25 mouse cellular contexts compared by ENCODE assay signal in genomic region chr2:147188871-147189545, GRCm38 (mm10). TPM values are rescaled to one million over a fixed set of nuclear protein-coding genes. Genes with fewer than 3 reads are reported as not detected.
DNase-seq lines count a peak whose midpoint lies in the region; ATAC-seq and TF ChIP-seq lines count a peak whose summit lies in the region.
"Had no signal": no experiment of that assay in that cellular context is flagged by ENCODE, and none has a peak within 500 bp of the region (broad histone marks: within the 10 kb centered on the region; RNA-seq: fewer than 3 reads in every experiment).

No protein-coding gene starts in this region.

- no peak overlapping the region for H3K9ac ChIP-seq in forebrain, postnatal 0 days
- H3K9ac ChIP-seq in forebrain, embryonic 13.5 days = no peak overlapping the region
- H3K9ac ChIP-seq in hindbrain, embryonic 16.5 days (ENCODE audit: low read depth, low read length) = no peak overlapping the region
- H3K9ac ChIP-seq in midbrain, embryonic 15.5 days = no peak overlapping the region
- no peak overlapping the region for H3K9ac ChIP-seq in liver, embryonic 11.5 days (ENCODE audit: low read depth, low read length)
- H3K9ac ChIP-seq: embryonic facial prominence, embryonic 13.5 days; hindbrain, embryonic 15.5 days; limb, embryonic 15.5 days; liver, postnatal 0 days had no signal

- ATAC-seq in forebrain, postnatal 0 days = no peak
- no peak for ATAC-seq in forebrain, embryonic 13.5 days
- no peak for ATAC-seq in hindbrain, embryonic 16.5 days
- no peak for ATAC-seq in midbrain, embryonic 15.5 days (replicated peaks)
- no peak for ATAC-seq in liver, embryonic 11.5 days (replicated peaks; ENCODE audit: low FRiP score)
- ATAC-seq: liver, postnatal 0 days had no signal

- no peak overlapping the region for H3K27ac ChIP-seq in forebrain, postnatal 0 days (ENCODE audit: low read depth, low read length)
- H3K27ac ChIP-seq in forebrain, embryonic 13.5 days = no peak overlapping the region
- 0 out of 2 replicates have a peak overlapping the region, but pooled peaks have one; percentile 37 for H3K27ac ChIP-seq in hindbrain, embryonic 16.5 days (ENCODE audit: low read depth, low read length)
- no peak overlapping the region for H3K27ac ChIP-seq in midbrain, embryonic 15.5 days
- H3K27ac ChIP-seq in liver, embryonic 11.5 days (ENCODE audit: low read depth, low read length) = no peak overlapping the region
- H3K27ac ChIP-seq: embryonic facial prominence, embryonic 13.5 days; gastrocnemius, adult 2 months; hindbrain, embryonic 15.5 days; limb, embryonic 15.5 days had no signal

- peaks cover 83% of the 10 kb centered on the region for H3K27me3 ChIP-seq in forebrain, postnatal 0 days (ENCODE audit: insufficient read depth, low read length)
- peaks cover 96% of the 10 kb centered on the region for H3K27me3 ChIP-seq in forebrain, embryonic 13.5 days
- peaks cover 39% of the 10 kb centered on the region for H3K27me3 ChIP-seq in hindbrain, embryonic 16.5 days (replicated peaks; ENCODE audit: control insufficient read depth, insufficient read depth, low read length)
- peaks cover 90% of the 10 kb centered on the region for H3K27me3 ChIP-seq in midbrain, embryonic 15.5 days (replicated peaks)
- H3K27me3 ChIP-seq in liver, embryonic 11.5 days (replicated peaks; ENCODE audit: control insufficient read depth, insufficient read depth, low read length) = peaks cover 97% of the 10 kb centered on the region

- no peak for TF ChIP-seq CTCF in forebrain, postnatal 0 days (IDR thresholded peaks at IDR 0.05; ENCODE audit: low read depth)

- H3K4me1 ChIP-seq in forebrain, postnatal 0 days (ENCODE audit: insufficient read depth) = no peaks in the 10 kb centered on the region; the same call in none of the 2 replicates
- H3K4me1 ChIP-seq in forebrain, embryonic 13.5 days = peaks cover 41% of the 10 kb centered on the region
- H3K4me1 ChIP-seq in hindbrain, embryonic 16.5 days (ENCODE audit: control insufficient read depth, insufficient read depth, low read depth, low read length) = peaks cover 5% of the 10 kb centered on the region
- peaks cover 31% of the 10 kb centered on the region for H3K4me1 ChIP-seq in midbrain, embryonic 15.5 days
- peaks cover 2% of the 10 kb centered on the region; the same call in 1 of the 2 replicates for H3K4me1 ChIP-seq in liver, embryonic 11.5 days (replicated peaks; ENCODE audit: control insufficient read depth, insufficient read depth, low read length)

- H3K4me3 ChIP-seq in forebrain, postnatal 0 days (ENCODE audit: low read depth, low read length) = no peak overlapping the region
- no peak overlapping the region for H3K4me3 ChIP-seq in forebrain, embryonic 13.5 days
- H3K4me3 ChIP-seq in hindbrain, embryonic 16.5 days (ENCODE audit: low read length) = no peak overlapping the region
- H3K4me3 ChIP-seq in midbrain, embryonic 15.5 days = no peak overlapping the region
- no peak overlapping the region for H3K4me3 ChIP-seq in liver, embryonic 11.5 days (ENCODE audit: low read depth, low read length)
- H3K4me3 ChIP-seq: embryonic facial prominence, embryonic 13.5 days; gastrocnemius, adult 2 months; hindbrain, embryonic 15.5 days; limb, embryonic 15.5 days had no signal

- 14% methylated on average over 11 of the region's 11 CpGs for WGBS in forebrain, postnatal 0 days
- 4% methylated on average over 11 of the region's 11 CpGs for WGBS in forebrain, embryonic 13.5 days
- 6% methylated on average over 11 of the region's 11 CpGs for WGBS in hindbrain, embryonic 16.5 days
- WGBS in midbrain, embryonic 15.5 days = 5% methylated on average over 11 of the region's 11 CpGs
- WGBS in liver, embryonic 11.5 days = 6% methylated on average over 11 of the region's 11 CpGs

- H3K9me3 ChIP-seq in forebrain, postnatal 0 days (ENCODE audit: low read length) = no peaks in the 10 kb centered on the region
- no peaks in the 10 kb centered on the region for H3K9me3 ChIP-seq in forebrain, embryonic 13.5 days (replicated peaks)
- no peaks in the 10 kb centered on the region for H3K9me3 ChIP-seq in hindbrain, embryonic 16.5 days (ENCODE audit: control insufficient read depth, low read length)
- H3K9me3 ChIP-seq in midbrain, embryonic 15.5 days = no peaks in the 10 kb centered on the region
- H3K9me3 ChIP-seq in liver, embryonic 11.5 days (ENCODE audit: control insufficient read depth, low read length) = no peaks in the 10 kb centered on the region
- H3K9me3 ChIP-seq: embryonic facial prominence, embryonic 13.5 days; hindbrain, embryonic 15.5 days; limb, embryonic 15.5 days had no signal

- H3K4me2 ChIP-seq in forebrain, postnatal 0 days (ENCODE audit: low read depth) = no peak overlapping the region
- no peak overlapping the region for H3K4me2 ChIP-seq in forebrain, embryonic 13.5 days
- H3K4me2 ChIP-seq in hindbrain, embryonic 16.5 days (ENCODE audit: low read length) = no peak overlapping the region
- H3K4me2 ChIP-seq in midbrain, embryonic 15.5 days = peak overlapping the region; percentile 15
- H3K4me2 ChIP-seq in liver, embryonic 11.5 days = no peak overlapping the region
- H3K4me2 ChIP-seq: embryonic facial prominence, embryonic 13.5 days; limb, embryonic 15.5 days had no signal

- DNase-seq in forebrain, postnatal 0 days = peak; percentile 11
- peak; percentile 81 for DNase-seq in ES-CJ7 (ENCODE audit: low read depth, low spot score)
- no peak for DNase-seq in liver, embryonic 11.5 days (ENCODE audit: low spot score)
- DNase-seq in adrenal gland, postnatal 4 days (ENCODE audit: low spot score in 2 of 2) = no peak
- no peak for DNase-seq in ovary, postnatal 10 days (ENCODE audit: low spot score)
- DNase-seq: cerebellum, adult 11-12 months; gastrocnemius, adult 2 months; heart, adult 11 months; kidney, adult 18-20 months; kidney, postnatal 14 days; layer of hippocampus, adult 9-11 months; liver, postnatal 0 days; lung, postnatal 14 days; thymus, postnatal 36 days had no signal

- H3K36me3 ChIP-seq in forebrain, postnatal 0 days (ENCODE audit: insufficient read depth) = no peaks in the 10 kb centered on the region
- no peaks in the 10 kb centered on the region for H3K36me3 ChIP-seq in forebrain, embryonic 13.5 days (ENCODE audit: poor library complexity, severe bottlenecking)
- H3K36me3 ChIP-seq in hindbrain, embryonic 16.5 days (ENCODE audit: control insufficient read depth, insufficient read depth, low read length) = no peaks in the 10 kb centered on the region
- no peaks in the 10 kb centered on the region for H3K36me3 ChIP-seq in midbrain, embryonic 15.5 days (replicated peaks)
- H3K36me3 ChIP-seq in liver, embryonic 11.5 days (ENCODE audit: control insufficient read depth, insufficient read depth, low read length) = no peaks in the 10 kb centered on the region
- H3K36me3 ChIP-seq: embryonic facial prominence, embryonic 13.5 days; G1E; hindbrain, embryonic 15.5 days; limb, embryonic 15.5 days had no signal

RNA-seq across cellular contexts. Expression of gene Nkx2-2, which starts 5.0 kb away (rescaled TPM):
- 7.1 and 7.9 TPM in 2 replicates for total RNA-seq in forebrain, postnatal 0 days (2014; rRNA removed)
- 3.4 and 6.0 TPM in 2 replicates for polyA plus RNA-seq in forebrain, postnatal 0 days (2015; fragmentation: Nextera tagmentation; extraction: Ambion mirVana)
- polyA plus RNA-seq in forebrain, embryonic 13.5 days (2015; fragmentation: Nextera tagmentation; extraction: Ambion mirVana) = 3.1 and 3.2 TPM in 2 replicates
- 3.3 and 4.2 TPM in 2 replicates for polyA plus RNA-seq in hindbrain, embryonic 16.5 days (2015; fragmentation: Nextera tagmentation; extraction: Ambion mirVana)
- 6.3 and 9.4 TPM in 2 replicates for polyA plus RNA-seq in midbrain, embryonic 15.5 days (2015; fragmentation: Nextera tagmentation; extraction: Ambion mirVana)
- polyA plus RNA-seq in liver, embryonic 11.5 days (2014; fragmentation: Nextera tagmentation; extraction: Ambion mirVana) = 0.12 and 0.26 TPM in 2 replicates
- 1 to 10 TPM in 1 of 2 experiments, under 1 TPM in 1; 0.14 to 2.6 TPM for total RNA-seq in adrenal gland, postnatal 4 days (2021)
- total RNA-seq: adrenal gland, adult 18-20 months; G1E; gastrocnemius, adult 2 months; megakaryocyte-erythroid progenitor cell, adult 5-6 weeks had no signal
- polyA plus RNA-seq: C2C12; embryonic facial prominence, embryonic 13.5 days; G1E; heart, embryonic 16.5 days; limb, embryonic 15.5 days; liver, postnatal 0 days had no signal

Comparison
In these comparisons a context has a peak if more than half of its experiments do, and no peak if none do; other contexts are left out.
1. DNase-seq: peak in forebrain, postnatal 0 days (single experiment) and ES-CJ7 (single experiment); none in liver, embryonic 11.5 days (single experiment), adrenal gland, postnatal 4 days (0 of 2) and ovary, postnatal 10 days (single experiment).